Comparison of ENCODE assay signal across 20 mouse cellular contexts in genomic region chr7:4747156-4747899, GRCm38 (mm10). TPM values are rescaled to one million over a fixed set of nuclear protein-coding genes. Genes with fewer than 3 reads are reported as not detected.
DNase-seq lines count a peak whose midpoint lies in the region; ATAC-seq and TF ChIP-seq lines count a peak whose summit lies in the region.
"Had no signal": no experiment of that assay in that cellular context is flagged by ENCODE, and none has a peak within 500 bp of the region (broad histone marks: within the 10 kb centered on the region; RNA-seq: fewer than 3 reads in every experiment).

No protein-coding gene starts in this region.

- H3K9me3 ChIP-seq in hindbrain, embryonic 13.5 days: no peaks in the 10 kb centered on the region
- H3K9me3 ChIP-seq in hindbrain, embryonic 12.5 days (replicated peaks): no peaks in the 10 kb centered on the region
- H3K9me3 ChIP-seq in E14TG2a.4 (ENCODE audit: low read length): no peaks in the 10 kb centered on the region
- H3K9me3 ChIP-seq in liver, embryonic 13.5 days (replicated peaks): no peaks in the 10 kb centered on the region
- H3K9me3 ChIP-seq: embryonic facial prominence, embryonic 15.5 days; heart, embryonic 15.5 days; neural tube, embryonic 15.5 days had no signal

- H3K4me1 ChIP-seq in hindbrain, embryonic 13.5 days (replicated peaks): peaks cover 45% of the 10 kb centered on the region
- H3K4me1 ChIP-seq in hindbrain, embryonic 12.5 days: peaks cover 25% of the 10 kb centered on the region
- peaks cover 79% of the 10 kb centered on the region for H3K4me1 ChIP-seq in E14TG2a.4 (replicated peaks; ENCODE audit: low read depth, low read length)
- H3K4me1 ChIP-seq in bone marrow, adult 2 months (ENCODE audit: control insufficient read depth, insufficient read depth, low read length): peaks cover 11% of the 10 kb centered on the region
- peaks cover 98% of the 10 kb centered on the region for H3K4me1 ChIP-seq in liver, embryonic 13.5 days (replicated peaks)

- TF ChIP-seq POLR2A in bone marrow, adult 2 months (IDR thresholded peaks at IDR 0.05; ENCODE audit: borderline replicate concordance, control insufficient read depth, low read depth, low read length): no peak

- H3K4me2 ChIP-seq in hindbrain, embryonic 13.5 days: no peak overlapping the region
- H3K4me2 ChIP-seq in hindbrain, embryonic 12.5 days (replicated peaks): no peak overlapping the region
- H3K4me2 ChIP-seq in liver, embryonic 13.5 days: peak overlapping the region; percentile 96
- H3K4me2 ChIP-seq: embryonic facial prominence, embryonic 15.5 days; heart, embryonic 15.5 days; lung, embryonic 14.5 days; neural tube, embryonic 15.5 days had no signal

- H3K4me3 ChIP-seq in hindbrain, embryonic 13.5 days: no peak overlapping the region
- no peak overlapping the region for H3K4me3 ChIP-seq in hindbrain, embryonic 12.5 days
- H3K4me3 ChIP-seq in E14TG2a.4 (replicated peaks; ENCODE audit: low read length): peak overlapping the region; percentile 63; the same call in 1 of the 2 replicates
- no peak overlapping the region for H3K4me3 ChIP-seq in bone marrow, adult 2 months (replicated peaks; ENCODE audit: control insufficient read depth, low read depth, low read length)
- H3K4me3 ChIP-seq in liver, embryonic 13.5 days (replicated peaks): peak overlapping the region; percentile 35
- H3K4me3 ChIP-seq: embryonic facial prominence, embryonic 15.5 days; heart, embryonic 15.5 days; neural tube, embryonic 15.5 days had no signal

- no peak for TF ChIP-seq CTCF in E14TG2a.4 (conservative IDR thresholded peaks at IDR 0.05; ENCODE audit: low read length)
- TF ChIP-seq CTCF in bone marrow, adult 2 months (IDR thresholded peaks at IDR 0.05; ENCODE audit: control insufficient read depth, insufficient read depth, low read length): no peak

- peak; percentile 78 for DNase-seq in liver, embryonic 13.5 days
- no peak for DNase-seq in urinary bladder, postnatal 14 days (ENCODE audit: low spot score)
- no peak for DNase-seq in adrenal gland, postnatal 4 days (ENCODE audit: low spot score in 2 of 2)
- DNase-seq: adrenal gland, postnatal 10 days; cerebellum, adult 9-10 months; gastrocnemius, postnatal 14 days; kidney, adult 11 months; kidney, postnatal 25 days; left cerebral cortex, postnatal 4 days; lung, embryonic 14.5 days had no signal

- peaks cover 53% of the 10 kb centered on the region for H3K36me3 ChIP-seq in hindbrain, embryonic 13.5 days
- peaks cover 35% of the 10 kb centered on the region for H3K36me3 ChIP-seq in hindbrain, embryonic 12.5 days
- peaks cover 90% of the 10 kb centered on the region for H3K36me3 ChIP-seq in E14TG2a.4 (ENCODE audit: insufficient read depth, low read length)
- peaks cover 64% of the 10 kb centered on the region for H3K36me3 ChIP-seq in liver, embryonic 13.5 days

- H3K9ac ChIP-seq in hindbrain, embryonic 13.5 days: 0 out of 2 replicates have a peak overlapping the region, but pooled peaks have one; percentile 15
- H3K9ac ChIP-seq in hindbrain, embryonic 12.5 days: no peak overlapping the region
- peak overlapping the region; percentile 76 for H3K9ac ChIP-seq in liver, embryonic 13.5 days
- H3K9ac ChIP-seq: embryonic facial prominence, embryonic 15.5 days; heart, embryonic 15.5 days; lung, embryonic 14.5 days; neural tube, embryonic 15.5 days had no signal

- H3K27ac ChIP-seq in hindbrain, embryonic 13.5 days: no peak overlapping the region
- H3K27ac ChIP-seq in hindbrain, embryonic 12.5 days: no peak overlapping the region
- H3K27ac ChIP-seq in bone marrow, adult 2 months (ENCODE audit: control insufficient read depth, insufficient read depth, low read depth, low read length, poor library complexity): peak overlapping the region; percentile 53
- peak overlapping the region; percentile 99 for H3K27ac ChIP-seq in liver, embryonic 13.5 days
- H3K27ac ChIP-seq: embryonic facial prominence, embryonic 15.5 days; heart, embryonic 15.5 days; neural tube, embryonic 15.5 days had no signal

- H3K27me3 ChIP-seq in hindbrain, embryonic 13.5 days: 0 out of 2 replicates have a peak, but pooled peaks cover 9% of the 10 kb centered on the region
- 0 out of 2 replicates have a peak, but pooled peaks cover 6% of the 10 kb centered on the region for H3K27me3 ChIP-seq in hindbrain, embryonic 12.5 days
- no peaks in the 10 kb centered on the region for H3K27me3 ChIP-seq in E14TG2a.4 (ENCODE audit: insufficient read depth, low read length)
- no peaks in the 10 kb centered on the region for H3K27me3 ChIP-seq in liver, embryonic 13.5 days
- H3K27me3 ChIP-seq: embryonic facial prominence, embryonic 15.5 days; heart, embryonic 15.5 days; neural tube, embryonic 15.5 days had no signal

- ATAC-seq in hindbrain, embryonic 13.5 days (ENCODE audit: low FRiP score): no peak
- ATAC-seq in hindbrain, embryonic 12.5 days (ENCODE audit: low FRiP score): no peak
- ATAC-seq in liver, embryonic 13.5 days (ENCODE audit: low read depth): peak; percentile 77

- WGBS in hindbrain, embryonic 13.5 days: 79% methylated on average over 9 of the region's 9 CpGs
- WGBS in hindbrain, embryonic 12.5 days: 80% methylated on average over 9 of the region's 9 CpGs
- WGBS in bone marrow, adult 2 months: 65% methylated on average over 9 of the region's 9 CpGs
- whole genome bisulfite sequencing in liver, embryonic 13.5 days (ENCODE audit: insufficient replicate concordance): 31% methylated on average over 9 of the region's 9 CpGs

RNA-seq across cellular contexts. Expression of gene Cox6b2, which starts 5.6 kb away (rescaled TPM):
- 16.4 and 21.1 TPM in 2 replicates for polyA plus RNA-seq in hindbrain, embryonic 13.5 days (2015; fragmentation: Nextera tagmentation; extraction: Ambion mirVana)
- 37.6 and 39.8 TPM in 2 replicates for polyA plus RNA-seq in hindbrain, embryonic 12.5 days (2016; fragmentation: Nextera tagmentation; extraction: Ambion mirVana)
- polyA plus RNA-seq in bone marrow, adult 2 months (2011; ENCODE audit: insufficient read depth, insufficient read length, low replicate concordance, missing spikeins): 169 and 179 TPM in 2 replicates
- polyA plus RNA-seq in liver, embryonic 13.5 days (2015; fragmentation: Nextera tagmentation; extraction: Ambion mirVana): 98.6 and 105 TPM in 2 replicates
- 10 to 100 TPM; 36.6 to 40.4 TPM for total RNA-seq in adrenal gland, postnatal 4 days (2021)
- total RNA-seq: monocyte, adult 5-6 weeks had no signal

RNA-seq across cellular contexts. Expression of gene Kmt5c, which starts 7.4 kb away (rescaled TPM):
- polyA plus RNA-seq in hindbrain, embryonic 13.5 days (2015; fragmentation: Nextera tagmentation; extraction: Ambion mirVana): 79.4 and 86.8 TPM in 2 replicates
- 87.5 and 91.5 TPM in 2 replicates for polyA plus RNA-seq in hindbrain, embryonic 12.5 days (2016; fragmentation: Nextera tagmentation; extraction: Ambion mirVana)
- 98.4 and 144 TPM in 2 replicates for polyA plus RNA-seq in bone marrow, adult 2 months (2011; ENCODE audit: insufficient read depth, insufficient read length, low replicate concordance, missing spikeins)
- polyA plus RNA-seq in liver, embryonic 13.5 days (2015; fragmentation: Nextera tagmentation; extraction: Ambion mirVana): 61.6 and 63.9 TPM in 2 replicates
- total RNA-seq in adrenal gland, postnatal 4 days (2021): 10 to 100 TPM; 89.8 to 94.8 TPM

RNA-seq across cellular contexts. Expression of gene Tmem150b, which starts 22.3 kb away (rescaled TPM):
- polyA plus RNA-seq in hindbrain, embryonic 13.5 days (2015; fragmentation: Nextera tagmentation; extraction: Ambion mirVana): 0.12 and 0.19 TPM in 2 replicates
- polyA plus RNA-seq in hindbrain, embryonic 12.5 days (2016; fragmentation: Nextera tagmentation; extraction: Ambion mirVana): 0.26 and 0.48 TPM in 2 replicates
- polyA plus RNA-seq in bone marrow, adult 2 months (2011; ENCODE audit: insufficient read depth, insufficient read length, low replicate concordance, missing spikeins): 5.1 and 7.2 TPM in 2 replicates
- 0.09 and 0.15 TPM in 2 replicates for polyA plus RNA-seq in liver, embryonic 13.5 days (2015; fragmentation: Nextera tagmentation; extraction: Ambion mirVana)
- under 1 TPM; 0.11 to 0.25 TPM for total RNA-seq in adrenal gland, postnatal 4 days (2021)
- total RNA-seq: layer of hippocampus, postnatal 10 days; left cerebral cortex, postnatal 4 days had no signal
- polyA plus RNA-seq: lung, embryonic 14.5 days had no signal

RNA-seq across cellular contexts. Expression of gene Fam71e2, which starts 23.8 kb away (rescaled TPM):
- polyA plus RNA-seq in hindbrain, embryonic 13.5 days (2015; fragmentation: Nextera tagmentation; extraction: Ambion mirVana): not detected in 2 replicates
- not detected in 2 replicates for polyA plus RNA-seq in hindbrain, embryonic 12.5 days (2016; fragmentation: Nextera tagmentation; extraction: Ambion mirVana)
- polyA plus RNA-seq in bone marrow, adult 2 months (2011; ENCODE audit: insufficient read depth, insufficient read length, low replicate concordance, missing spikeins): not detected in 2 replicates
- polyA plus RNA-seq in liver, embryonic 13.5 days (2015; fragmentation: Nextera tagmentation; extraction: Ambion mirVana): not detected in 2 replicates
- not detected for total RNA-seq in adrenal gland, postnatal 4 days (2021)
- total RNA-seq: adrenal gland, postnatal 10 days; gastrocnemius, postnatal 14 days; layer of hippocampus, postnatal 10 days; left cerebral cortex, postnatal 4 days; monocyte, adult 5-6 weeks had no signal
- polyA plus RNA-seq: embryonic facial prominence, embryonic 15.5 days; heart, embryonic 15.5 days; hindbrain, embryonic 11.5 days; lung, embryonic 14.5 days; neural tube, embryonic 15.5 days had no signal

RNA-seq across cellular contexts. Expression of gene Il11, which starts 35.3 kb away (rescaled TPM):
- polyA plus RNA-seq in hindbrain, embryonic 13.5 days (2015; fragmentation: Nextera tagmentation; extraction: Ambion mirVana): 0.38 and 0.56 TPM in 2 replicates
- polyA plus RNA-seq in hindbrain, embryonic 12.5 days (2016; fragmentation: Nextera tagmentation; extraction: Ambion mirVana): 0.34 TPM in 1 of 2 replicates, not detected in the other
- not detected in 2 replicates for polyA plus RNA-seq in bone marrow, adult 2 months (2011; ENCODE audit: insufficient read depth, insufficient read length, low replicate concordance, missing spikeins)
- polyA plus RNA-seq in liver, embryonic 13.5 days (2015; fragmentation: Nextera tagmentation; extraction: Ambion mirVana): 0.05 TPM in 1 of 2 replicates, not detected in the other
- under 1 TPM; 0.14 to 0.31 TPM for total RNA-seq in adrenal gland, postnatal 4 days (2021)
- total RNA-seq: monocyte, adult 5-6 weeks had no signal
- polyA plus RNA-seq: heart, embryonic 15.5 days; lung, embryonic 14.5 days had no signal

Comparison
In these comparisons a context has a peak if more than half of its experiments do, and no peak if none do; other contexts are left out.
1. H3K27ac ChIP-seq: peak in bone marrow, adult 2 months (single experiment) and liver, embryonic 13.5 days (single experiment); none in hindbrain, embryonic 13.5 days (single experiment) and hindbrain, embryonic 12.5 days (single experiment).
2. H3K4me3 ChIP-seq: peak in E14TG2a.4 (single experiment) and liver, embryonic 13.5 days (single experiment); none in hindbrain, embryonic 13.5 days (single experiment), hindbrain, embryonic 12.5 days (single experiment) and bone marrow, adult 2 months (single experiment).